Mouse (Mus musculus): ENCODE data around the gene Lgr4. TPM values are rescaled to one million over a fixed set of nuclear protein-coding genes. Genes with fewer than 3 reads are reported as not detected.

Gene Lgr4
- total RNA-seq, 2 experiments from 2014 or later, result 28.4 to 29.6 TPM

DNA sequence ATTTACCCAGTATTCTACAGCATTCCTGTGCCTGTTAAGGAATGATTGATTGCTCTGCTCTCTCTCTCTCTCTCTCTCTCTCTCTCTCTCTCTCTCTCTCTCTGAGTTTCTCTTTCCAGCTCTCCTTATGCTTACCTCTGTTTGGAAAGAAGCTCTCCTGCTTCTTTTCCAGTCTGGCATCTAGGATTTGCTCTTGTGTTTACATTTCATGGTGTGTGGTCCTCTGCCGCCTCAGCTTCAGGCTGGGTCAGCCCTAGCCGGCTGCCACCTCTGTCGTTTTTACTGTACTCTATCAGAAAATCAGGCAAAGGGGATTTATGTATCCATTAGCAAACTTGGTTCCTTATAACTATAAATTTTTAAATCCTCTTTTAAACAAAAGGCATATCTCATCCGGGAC lies 118.8 kb downstream of the Lgr4 start:
- DNase-seq (ENCODE audit: low spot score in 2 of 2), result no peak
- no peak overlapping the region for H3K4me3 ChIP-seq
- H3K27ac ChIP-seq, result no peak overlapping the region
- no peak for TF ChIP-seq CTCF (conservative IDR thresholded peaks at IDR 0.05)

DNA sequence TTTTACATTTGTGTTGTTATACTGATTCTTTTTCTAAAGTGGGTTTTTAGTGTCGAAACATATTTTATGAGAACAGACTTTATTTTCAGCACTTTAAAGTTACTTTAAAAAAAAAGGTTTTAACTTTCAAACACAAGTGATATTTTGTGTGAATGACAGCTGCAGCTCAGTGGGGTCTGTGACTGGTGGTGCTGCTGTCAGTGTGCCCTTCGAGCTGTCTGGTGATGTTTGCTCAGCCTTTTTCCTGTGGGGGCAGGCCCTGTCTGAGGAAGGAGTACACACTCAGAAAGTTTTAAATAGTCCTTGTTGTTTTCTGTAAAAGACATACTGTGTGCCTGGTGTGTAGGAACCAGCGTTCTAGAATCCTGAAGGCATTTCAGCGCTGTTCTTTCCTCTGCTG lies 119.2 kb downstream of the Lgr4 start:
- no peak overlapping the region for H3K27ac ChIP-seq
- no peak for TF ChIP-seq CTCF (conservative IDR thresholded peaks at IDR 0.05)
- no peak for DNase-seq (ENCODE audit: low spot score in 2 of 2)
- no peak overlapping the region for H3K4me3 ChIP-seq

DNA sequence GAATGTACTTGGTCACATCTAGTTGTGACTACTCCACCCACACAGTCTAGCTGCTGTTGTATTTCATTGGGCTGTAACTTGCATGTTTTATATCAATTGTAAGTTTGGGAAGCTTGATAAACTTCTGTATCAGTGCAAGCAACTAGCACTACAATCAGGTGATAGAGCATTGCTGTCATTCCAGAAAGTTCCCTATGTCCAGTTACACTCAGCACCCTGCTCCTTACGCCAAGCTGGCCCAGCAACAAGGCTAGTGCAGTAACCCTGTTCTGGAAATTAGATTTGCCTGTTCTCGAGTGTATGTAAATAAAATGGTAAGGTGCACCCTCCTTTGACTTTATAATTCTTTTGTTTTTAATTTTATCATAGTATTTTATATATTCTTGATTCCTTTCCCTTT lies 119.8 kb downstream of the Lgr4 start:
- H3K4me3 ChIP-seq, result no peak overlapping the region
- no peak for TF ChIP-seq CTCF (conservative IDR thresholded peaks at IDR 0.05)
- DNase-seq (ENCODE audit: low spot score in 2 of 2), result no peak

DNA sequence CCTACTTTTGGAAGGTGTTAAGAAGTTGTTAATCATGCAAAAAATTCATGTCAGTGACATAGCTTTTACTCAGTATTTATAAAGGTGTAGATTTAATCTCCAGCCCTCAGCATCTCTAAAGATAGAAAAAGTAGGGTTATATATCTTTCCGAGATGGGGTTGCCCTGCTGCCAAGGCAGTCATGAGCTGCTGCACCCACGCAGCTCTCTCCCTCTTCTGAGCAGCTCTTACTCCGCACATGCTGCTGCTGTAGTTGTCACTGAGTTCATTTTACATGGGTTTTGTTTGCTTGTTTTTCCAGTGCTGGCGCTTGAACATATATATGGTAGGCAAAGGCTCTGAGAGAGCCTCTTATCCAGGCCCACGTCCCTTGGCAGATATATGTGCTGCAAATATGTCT lies 120.9 kb downstream of the Lgr4 start:
- Histone ChIP-seq H3K27ac (peak overlapping the region; percentile 46), H3K4me3 (no peak overlapping the region)
- TF ChIP-seq CTCF (conservative IDR thresholded peaks at IDR 0.05), result no peak
- no peak for DNase-seq (ENCODE audit: low spot score in 2 of 2)

More for the DNA sequence above, 119.8 kb downstream of the Lgr4 start:
- H3K27ac ChIP-seq, result no peak overlapping the region

DNA sequence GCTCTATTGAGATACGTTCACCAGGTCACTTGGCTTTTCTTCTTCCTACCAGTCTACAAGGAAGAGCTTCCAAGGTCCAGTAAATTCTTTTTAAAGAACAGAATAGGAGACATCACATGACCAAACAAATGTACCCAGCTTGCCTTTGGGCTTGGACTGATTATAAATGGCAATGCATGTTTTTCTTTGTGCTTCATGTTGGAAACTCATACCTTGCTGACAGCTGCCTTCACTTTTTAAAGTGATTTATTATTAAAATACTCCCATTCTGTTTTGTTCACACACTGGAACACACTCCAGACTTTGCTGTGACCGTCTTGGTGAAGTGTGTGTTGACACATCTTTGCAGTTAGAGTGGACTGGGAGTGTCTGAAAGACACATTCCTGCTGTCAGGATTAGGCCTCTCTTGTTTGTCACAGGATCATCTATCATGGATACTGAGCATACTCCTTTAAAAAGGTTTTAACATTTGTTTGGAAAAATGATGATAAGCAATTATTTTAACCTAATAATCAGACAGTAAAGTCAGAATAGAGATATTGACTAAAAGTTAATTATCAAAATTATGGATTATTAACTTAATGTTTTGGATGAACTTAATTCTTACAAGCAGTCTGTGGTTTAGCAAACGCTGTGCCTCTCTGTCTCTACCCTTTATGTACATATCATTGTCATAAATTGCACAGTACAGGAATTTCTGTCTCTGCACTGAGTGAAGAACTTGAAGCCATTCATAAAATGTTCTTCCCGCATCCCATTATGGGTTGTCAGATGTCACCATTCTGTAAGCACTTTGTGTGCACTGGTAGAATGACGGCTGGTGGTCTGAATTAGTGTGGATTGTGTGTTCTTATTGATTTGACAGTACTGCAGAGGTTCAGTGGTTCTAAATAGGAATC lies 125.7 kb downstream of the Lgr4 start:
- no peak overlapping the region for H3K4me3 ChIP-seq
- H3K27ac ChIP-seq, result no peak overlapping the region
- TF ChIP-seq CTCF (conservative IDR thresholded peaks at IDR 0.05), result no peak
- DNase-seq (ENCODE audit: low spot score in 2 of 2), result no peak

DNA sequence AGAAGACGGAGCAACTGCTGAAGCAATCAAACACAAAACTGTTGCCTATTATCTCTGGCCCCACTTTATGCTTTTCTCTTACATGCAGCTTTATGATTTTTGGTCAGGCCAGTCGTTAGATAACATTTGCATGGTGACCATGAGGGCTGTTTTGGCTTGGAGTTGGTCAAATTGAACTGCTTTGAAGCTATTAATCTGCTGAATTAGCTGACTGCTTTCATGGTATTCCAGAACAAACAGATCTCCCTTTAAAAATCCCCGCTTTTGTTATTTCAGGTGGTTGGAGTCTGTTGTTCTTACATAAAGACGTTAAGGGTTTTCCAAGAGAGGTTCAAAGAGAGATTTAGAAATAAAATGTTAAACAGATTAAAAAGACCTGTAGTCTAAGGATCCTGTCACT lies 141.0 kb downstream of the Lgr4 start:
- H3K27ac ChIP-seq, result no peak overlapping the region
- H3K4me3 ChIP-seq, result no peak overlapping the region
- TF ChIP-seq CTCF (conservative IDR thresholded peaks at IDR 0.05), result no peak
- DNase-seq (ENCODE audit: low spot score in 2 of 2), result no peak

DNA sequence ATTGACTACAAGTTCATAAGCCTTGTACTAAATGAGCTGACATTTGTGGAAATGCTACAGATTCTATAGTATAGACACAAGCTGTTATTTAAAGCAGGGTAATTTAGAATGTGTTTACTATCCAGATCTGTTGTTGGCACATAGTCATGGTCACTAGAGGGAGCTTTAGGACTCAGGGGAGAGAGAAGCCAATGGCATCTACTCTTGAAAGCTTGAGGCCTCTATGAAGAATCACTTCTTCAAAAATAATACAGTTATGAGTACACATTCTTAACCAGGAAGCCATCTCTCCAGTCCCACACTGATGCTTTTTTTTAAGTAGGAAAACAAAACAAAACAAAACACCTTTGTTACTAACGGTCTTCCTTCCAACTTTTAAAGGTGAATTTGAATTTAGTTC lies 145.7 kb downstream of the Lgr4 start:
- H3K27ac ChIP-seq, result no peak overlapping the region
- DNase-seq (ENCODE audit: low spot score in 2 of 2), result no peak
- H3K4me3 ChIP-seq, result no peak overlapping the region
- TF ChIP-seq CTCF (conservative IDR thresholded peaks at IDR 0.05), result peak; percentile 69

Other genes starting within 250 kb of the Lgr4 start
- 10 to 100 TPM; 29.6 to 31.2 TPM for gene Bdnf, start 242.9 kb upstream of the Lgr4 start, total RNA-seq (2021)
- gene Lin7c, start 26.8 kb upstream of the Lgr4 start, total RNA-seq (2021), result 100 to 1,000 TPM; 124 to 126 TPM
- gene Ccdc34, start 100.2 kb downstream of the Lgr4 start, total RNA-seq (2021), result 10 to 100 TPM; 16.3 to 20.1 TPM

All from layer of hippocampus, adult 2 months (tissue).